Mouse (Mus musculus): ENCODE measurements around the gene Gm49318.
A peak's percentile ranks its signal among the peaks of the same experiment; 100 is the strongest.

- TF ChIP-seq CTCF (IDR thresholded peaks at IDR 0.05; ENCODE audit: insufficient read depth, low read depth, low read length) (no peak), POLR2A (IDR thresholded peaks at IDR 0.05; ENCODE audit: insufficient read depth, low read depth, low read length) (peak; percentile 82)
Observed at GRCm38 (mm10) chr9:22085022-22085834, 14.2 kb upstream of the Gm49318 start, which contains the start of gene Ecsit.

Measured in olfactory bulb, adult 2 months (tissue).